Mouse (Mus musculus): ENCODE results near the gene Gm28539. TPM values are rescaled to one million over a fixed set of nuclear protein-coding genes. Genes with fewer than 3 reads are reported as not detected.
A peak's percentile ranks its signal among the peaks of the same experiment; 100 is the strongest.

Gm28539 gene
- total and polyA plus RNA-seq, 3 experiments = 2.9 to 13.9 TPM; not detected in 1

- Histone ChIP-seq H3K9ac (ENCODE audit: control insufficient read depth, low read depth, low read length, poor library complexity, severe bottlenecking) (no peak overlapping the region), H3K27me3 (ENCODE audit: control insufficient read depth in 1 of 2, insufficient read depth in 2 of 2, low read length in 2 of 2) (no peaks in the 10 kb centered on the region), H3K36me3 (ENCODE audit: control insufficient read depth in 1 of 2, insufficient read depth in 2 of 2, low read length in 2 of 2) (peaks cover 9 to 20% of the 10 kb centered on the region in 2 experiments), H3K9me3 (replicated peaks; ENCODE audit: insufficient read depth, low read length) (no peaks in the 10 kb centered on the region), H3K4me3 (ENCODE audit: control insufficient read depth in 1 of 2, insufficient read depth in 1 of 2, low read depth in 2 of 2, low read length in 2 of 2) (no peak overlapping the region), H3K4me1 (ENCODE audit: control insufficient read depth in 1 of 2, insufficient read depth in 2 of 2, low read length in 2 of 2) (peaks cover 4% of the 10 kb centered on the region in 2 experiments; a peak in 2 of 4 replicates), H3K79me2 (ENCODE audit: control insufficient read depth, insufficient read depth, low read length, poor library complexity) (peaks cover 6% of the 10 kb centered on the region), H3K27ac (ENCODE audit: control insufficient read depth, low read depth, low read length) (no peak overlapping the region)
- TF ChIP-seq TCF12 (IDR thresholded peaks at IDR 0.05; ENCODE audit: low read depth, low read length) = no peak
- peak in 1 of 3 experiments; percentile 20; a peak in 1 of 6 replicates for TF ChIP-seq CTCF (IDR thresholded peaks at IDR 0.05 in 2 of 3, conservative IDR thresholded peaks at IDR 0.05 in 1 of 3; ENCODE audit: control insufficient read depth in 1 of 3, insufficient read depth in 1 of 3, low read depth in 2 of 3, low read length in 3 of 3, poor library complexity in 1 of 3, severe bottlenecking in 1 of 3)
- no peak for DNase-seq (ENCODE audit: low read depth, low spot score)
Measured at GRCm38 (mm10) chr16:18833486-18833885, 2.9 kb upstream of the Gm28539 start.

DNA sequence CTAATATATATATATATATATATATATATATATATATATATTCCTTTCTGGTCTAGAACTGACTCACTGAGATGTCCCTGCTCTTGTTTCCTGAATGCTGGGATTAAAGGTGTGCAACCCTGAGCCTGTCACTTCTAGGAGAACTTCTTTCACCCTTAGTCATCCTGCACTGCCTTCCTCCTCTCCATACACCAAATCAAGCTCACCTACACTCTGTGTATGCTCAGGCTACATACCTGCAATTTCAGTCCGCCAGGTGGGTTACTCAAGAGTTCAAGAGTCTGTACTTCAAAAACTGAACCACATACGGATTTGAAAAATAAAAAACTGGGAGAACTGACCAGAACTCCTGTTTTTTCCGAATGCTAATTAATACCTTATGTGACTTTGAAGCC is 314 bp upstream of the Gm28539 start:
- no peak for TF ChIP-seq GABPA (IDR thresholded peaks at IDR 0.05; ENCODE audit: low read depth, low read length)
- TF ChIP-seq NELFE (IDR thresholded peaks at IDR 0.05; ENCODE audit: low read depth, low read length) = no peak
- no peak for TF ChIP-seq GATA1 (IDR thresholded peaks at IDR 0.05; ENCODE audit: low read depth, low read length)
- no peak for TF ChIP-seq UBTF (IDR thresholded peaks at IDR 0.05; ENCODE audit: borderline replicate concordance, insufficient read depth, low read depth, low read length)
- no peak for TF ChIP-seq MEF2A (IDR thresholded peaks at IDR 0.05; ENCODE audit: extremely low read depth, insufficient replicate concordance, low read depth, low read length, poor library complexity, severe bottlenecking)
- TF ChIP-seq HCFC1 (IDR thresholded peaks at IDR 0.05; ENCODE audit: low read depth, low read length) = no peak
- no peak for TF ChIP-seq MYB (IDR thresholded peaks at IDR 0.05; ENCODE audit: low read depth, low read length)
- Histone ChIP-seq H3K27me3 (ENCODE audit: control insufficient read depth in 1 of 2, insufficient read depth in 2 of 2, low read length in 2 of 2) (no peaks in the 10 kb centered on the region), H3K36me3 (ENCODE audit: control insufficient read depth in 1 of 2, insufficient read depth in 2 of 2, low read length in 2 of 2) (peaks cover 9 to 12% of the 10 kb centered on the region in 2 experiments), H3K79me2 (ENCODE audit: control insufficient read depth, insufficient read depth, low read length, poor library complexity) (peaks cover 6% of the 10 kb centered on the region), H3K4me3 (ENCODE audit: control insufficient read depth in 1 of 2, insufficient read depth in 1 of 2, low read depth in 2 of 2, low read length in 2 of 2) (peak overlapping the region; percentile 90 to 92), H3K27ac (ENCODE audit: control insufficient read depth, low read depth, low read length) (no peak overlapping the region), H3K4me1 (ENCODE audit: control insufficient read depth in 1 of 2, insufficient read depth in 2 of 2, low read length in 2 of 2) (peaks cover 4% of the 10 kb centered on the region in 2 experiments; a peak in 2 of 4 replicates), H3K9ac (ENCODE audit: control insufficient read depth, low read depth, low read length, poor library complexity, severe bottlenecking) (peak overlapping the region; percentile 8; the same call in 1 of the 2 replicates), H3K9me3 (replicated peaks; ENCODE audit: insufficient read depth, low read length) (no peaks in the 10 kb centered on the region)
- DNase-seq (ENCODE audit: low read depth, low spot score) = no peak

- TF ChIP-seq MEF2A (IDR thresholded peaks at IDR 0.05; ENCODE audit: extremely low read depth, insufficient replicate concordance, low read depth, low read length, poor library complexity, severe bottlenecking) = no peak
- no peaks in the 10 kb centered on the region for H3K27me3 ChIP-seq (ENCODE audit: control insufficient read depth in 1 of 2, insufficient read depth in 2 of 2, low read length in 2 of 2)
- DNase-seq (ENCODE audit: low read depth, low spot score) = no peak
- peaks cover 6% of the 10 kb centered on the region for H3K79me2 ChIP-seq (ENCODE audit: control insufficient read depth, insufficient read depth, low read length, poor library complexity)
- H3K4me1 ChIP-seq (ENCODE audit: control insufficient read depth in 1 of 2, insufficient read depth in 2 of 2, low read length in 2 of 2) = peaks cover 4% of the 10 kb centered on the region in 2 experiments; a peak in 2 of 4 replicates
- peaks cover 0 to 9% of the 10 kb centered on the region in 2 experiments; a peak in 3 of 4 replicates for H3K36me3 ChIP-seq (ENCODE audit: control insufficient read depth in 1 of 2, insufficient read depth in 2 of 2, low read length in 2 of 2)
- H3K27ac ChIP-seq (ENCODE audit: control insufficient read depth, low read depth, low read length) = no peak overlapping the region
- no peaks in the 10 kb centered on the region for H3K9me3 ChIP-seq (replicated peaks; ENCODE audit: insufficient read depth, low read length)
- no peak overlapping the region for H3K9ac ChIP-seq (ENCODE audit: control insufficient read depth, low read depth, low read length, poor library complexity, severe bottlenecking)
- H3K4me3 ChIP-seq (ENCODE audit: control insufficient read depth in 1 of 2, insufficient read depth in 1 of 2, low read depth in 2 of 2, low read length in 2 of 2) = no peak overlapping the region
Measured at GRCm38 (mm10) chr16:18838346-18838745, 2.0 kb downstream of the Gm28539 start.
